Mouse (Mus musculus) embryonic facial prominence, embryonic 12.5 days (tissue): ENCODE measurements around the gene Olfr850. TPM values are rescaled to one million over a fixed set of nuclear protein-coding genes. Genes with fewer than 3 reads are reported as not detected.

ENCODE experiments used
- ATAC-seq: fragments of 200-750 bp; cut with Nextera tagmentation; 2 replicates; pipeline ENCODE4 v1.8.0; 2017; ENCODE audit not compliant: insufficient number of reproducible peaks, insufficient read depth, low FRiP score, low TSS enrichment
- H3K27ac ChIP-seq: fragments of 300-500 bp; sonication (generic); 2 replicates; pipeline ENCODE4 v1.5.1; 2016; ENCODE audit warnings: mild to moderate bottlenecking
- H3K27me3 ChIP-seq: fragments of 300-500 bp; sonication (generic); 2 replicates; pipeline ENCODE4 v1.6.1; 2016; ENCODE audit warnings: mild to moderate bottlenecking, moderate library complexity
- H3K36me3 ChIP-seq: fragments of 300-500 bp; sonication (generic); 2 replicates; pipeline ENCODE4 v1.6.1; 2016; ENCODE audit warnings: mild to moderate bottlenecking
- H3K4me1 ChIP-seq: fragments of 300-500 bp; sonication (generic); 2 replicates; pipeline ENCODE4 v1.6.1; 2016
- H3K4me2 ChIP-seq: fragments of 300-500 bp; sonication (generic); replicated peaks from 2 replicates; pipeline ENCODE4 v1.6.1; 2016; ENCODE audit warnings: mild to moderate bottlenecking, moderate library complexity
- H3K4me3 ChIP-seq: fragments of 300-500 bp; sonication (generic); 2 replicates; pipeline ENCODE4 v1.5.1; 2016; ENCODE audit warnings: mild to moderate bottlenecking
- H3K9ac ChIP-seq: fragments of 300-500 bp; sonication (generic); 2 replicates; pipeline ENCODE4 v1.6.1; 2016; ENCODE audit warnings: mild to moderate bottlenecking, moderate library complexity
- H3K9me3 ChIP-seq: fragments of 300-500 bp; sonication (generic); 2 replicates; pipeline ENCODE4 v1.6.1; 2016; ENCODE audit warnings: mild to moderate bottlenecking, moderate library complexity
- WGBS: fragments of 180-500 bp; shearing (Covaris S2); methylation state at CpG from one replicate; pipeline ENCODE4 v1.1.7; 2016; 5-methylcytosine and 5-hydroxymethylcytosine counted together
- polyA plus RNA-seq: library from polyadenylated mRNA; unstranded; fragments of >200 nt; fragmentation: Nextera tagmentation; extraction: Ambion mirVana; gene quantifications from 2 replicates; pipeline ENCODE4 v1.2.1, GENCODE M21; 2016

The Olfr850 gene
- polyA plus RNA-seq, result not detected in 2 replicates

- no peak within 1 kb of the TSS for H3K9ac ChIP-seq
- H3K4me3 ChIP-seq, result no peak within 1 kb of the TSS
- H3K27ac ChIP-seq, result no peak within 1 kb of the TSS
- ATAC-seq, result no peak
- no peaks in the 10 kb centered on the region for H3K36me3 ChIP-seq
- no peaks in the 10 kb centered on the region for H3K4me1 ChIP-seq
- no peak within 1 kb of the TSS for H3K4me2 ChIP-seq
- 0 out of 2 replicates have a peak, but pooled peaks cover 6% of the 10 kb centered on the region for H3K9me3 ChIP-seq
- no peaks in the 10 kb centered on the region for H3K27me3 ChIP-seq
These were observed at the start of gene Olfr850 for GRCm38 (mm10) chr9:19478148-19478547. Olfr850 (minus strand) TSS chr9:19478248.

- ATAC-seq, result no peak
- Histone ChIP-seq H3K27ac (no peak within 1 kb of the TSS), H3K9me3 (peaks cover 11% of the 10 kb centered on the region; the same call in 1 of the 2 replicates), H3K4me2 (no peak within 1 kb of the TSS), H3K36me3 (no peaks in the 10 kb centered on the region), H3K27me3 (no peaks in the 10 kb centered on the region), H3K9ac (no peak within 1 kb of the TSS), H3K4me3 (no peak within 1 kb of the TSS), H3K4me1 (no peaks in the 10 kb centered on the region)
These were observed 14.9 kb upstream of the Olfr850 start, which contains the start of gene Olfr851 for GRCm38 (mm10) chr9:19492995-19493394. Olfr851 (plus strand) TSS chr9:19493295.

- Histone ChIP-seq H3K9me3 (peaks cover 19% of the 10 kb centered on the region), H3K4me1 (no peaks in the 10 kb centered on the region), H3K27ac (no peak within 1 kb of the TSS), H3K9ac (no peak within 1 kb of the TSS), H3K4me3 (no peak within 1 kb of the TSS), H3K36me3 (no peaks in the 10 kb centered on the region), H3K27me3 (no peaks in the 10 kb centered on the region), H3K4me2 (no peak within 1 kb of the TSS)
- no peak for ATAC-seq
- 82% methylated on average over 2 of the region's 2 CpGs for WGBS
These were observed 38.1 kb downstream of the Olfr850 start, which contains the start of gene Olfr849 for GRCm38 (mm10) chr9:19439966-19440365. Olfr849 (plus strand) TSS chr9:19440266.

Other genes with a start within 250 kb of the Olfr850 start
- gene Olfr843, start 226.3 kb downstream of the Olfr850 start, polyA plus RNA-seq, result not detected in 2 replicates
- gene Olfr844, start 161.9 kb downstream of the Olfr850 start, polyA plus RNA-seq, result not detected in 2 replicates
- gene Olfr845, start 141.8 kb downstream of the Olfr850 start, polyA plus RNA-seq, result not detected in 2 replicates
- gene Olfr846, start 114.2 kb downstream of the Olfr850 start, polyA plus RNA-seq, result not detected in 2 replicates
- gene Olfr847, start 99.6 kb downstream of the Olfr850 start, polyA plus RNA-seq, result not detected in 2 replicates
- gene Olfr849, start 38.0 kb downstream of the Olfr850 start, polyA plus RNA-seq, result not detected in 2 replicates
- not detected in 2 replicates for gene Olfr851, start 15.0 kb upstream of the Olfr850 start, polyA plus RNA-seq
- not detected in 2 replicates for gene Olfr853, start 62.8 kb upstream of the Olfr850 start, polyA plus RNA-seq
- gene Olfr854, start 89.1 kb upstream of the Olfr850 start, polyA plus RNA-seq, result not detected in 2 replicates
- not detected in 2 replicates for gene Olfr855, start 104.4 kb upstream of the Olfr850 start, polyA plus RNA-seq
- 37.0 and 38.1 TPM in 2 replicates for gene Zfp317, start 143.9 kb upstream of the Olfr850 start, polyA plus RNA-seq
- not detected in 2 replicates for gene Olfr857, start 231.2 kb upstream of the Olfr850 start, polyA plus RNA-seq